Mouse (Mus musculus) CH12.LX (cell line): ENCODE results near the gene Cacna1c. TPM values are rescaled to one million over a fixed set of nuclear protein-coding genes. Genes with fewer than 3 reads are reported as not detected.

ENCODE experiments used
- DNase-seq: peaks from one replicate; pipeline ENCODE4 v3.0.0-alpha.2; 2013; ENCODE audit errors: extremely low read depth
- H3K27ac ChIP-seq: 2 replicates; pipeline ENCODE4 v1.5.1; 2012; ENCODE audit warnings: low read depth, mild to moderate bottlenecking, control low read depth, moderate library complexity; ENCODE audit not compliant: insufficient read depth
- H3K27me3 ChIP-seq: replicated peaks from 2 replicates; pipeline ENCODE3; 2012; ENCODE audit warnings: inconsistent platforms
- H3K36me3 ChIP-seq, 2 experiments: replicated peaks in 1 of 2; 2 replicates each; pipeline versions ENCODE3 to v1.6.1; 2012; ENCODE audit warnings: inconsistent platforms in 1 of 2, low read length in 1 of 2, mild to moderate bottlenecking in 1 of 2, mixed read lengths in 1 of 2, moderate library complexity in 1 of 2; ENCODE audit not compliant: control insufficient read depth in 1 of 2, insufficient read depth in 1 of 2
- H3K4me1 ChIP-seq, 2 experiments: 2 replicates each; pipeline ENCODE4 v1.6.1; 2012; ENCODE audit warnings: inconsistent platforms in 1 of 2, moderate library complexity in 1 of 2; ENCODE audit not compliant: insufficient read depth in 2 of 2, control insufficient read depth in 1 of 2
- H3K4me2 ChIP-seq: 2 replicates; pipeline ENCODE4 v1.6.1; 2012; ENCODE audit warnings: low read depth, mild to moderate bottlenecking, control low read depth; ENCODE audit not compliant: poor library complexity, insufficient read depth, severe bottlenecking
- H3K4me3 ChIP-seq, 3 experiments: fragments of 150-350 bp in 1 of 3; sonication (generic) in 1 of 3; replicated peaks in 1 of 3; 2 replicates each; pipeline versions ENCODE3 to v1.5.1; 2011 to 2012; ENCODE audit warnings: low read depth in 2 of 3, low read length in 2 of 3, mild to moderate bottlenecking in 2 of 3, moderate library complexity in 2 of 3, control low read depth in 1 of 3, improper control_type of control experiment in 1 of 3, inconsistent platforms in 1 of 3, mixed read lengths in 1 of 3; ENCODE audit not compliant: poor library complexity in 1 of 3
- H3K79me2 ChIP-seq: replicated peaks from 2 replicates; pipeline ENCODE4 v1.6.1; 2012; ENCODE audit warnings: mild to moderate bottlenecking, moderate library complexity; ENCODE audit not compliant: control insufficient read depth, poor library complexity, insufficient read depth, severe bottlenecking; ENCODE audit errors: extremely low read depth
- H3K9ac ChIP-seq: 2 replicates; pipeline ENCODE4 v1.6.1; 2012; ENCODE audit warnings: low read depth, mild to moderate bottlenecking, control low read depth, moderate library complexity; ENCODE audit not compliant: insufficient read depth
- H3K9me3 ChIP-seq: replicated peaks from 2 replicates; pipeline ENCODE3; 2012; ENCODE audit warnings: low read length, inconsistent platforms, mixed read lengths
- CHD1 ChIP-seq: IDR thresholded peaks from 2 replicates; pipeline ENCODE4 v1.6.1; 2012; ENCODE audit warnings: low read depth, low read length, improper control_type of control experiment, inconsistent platforms
- CHD2 ChIP-seq: IDR thresholded peaks from 2 replicates; pipeline ENCODE4 v1.6.1; 2011; ENCODE audit warnings: low read length, improper control_type of control experiment
- ELF1 ChIP-seq: IDR thresholded peaks from 2 replicates; pipeline ENCODE4 v1.6.1; 2014; ENCODE audit warnings: low read depth, mild to moderate bottlenecking, inconsistent platforms, low read length, improper control_type of control experiment
- ETS1 ChIP-seq: conservative IDR thresholded peaks from 2 replicates; pipeline ENCODE4 v1.6.1; 2012; ENCODE audit warnings: low read depth, mild to moderate bottlenecking, inconsistent platforms, low read length, improper control_type of control experiment, moderate library complexity
- GABPA ChIP-seq: IDR thresholded peaks from 2 replicates; pipeline ENCODE4 v1.6.1; 2012; ENCODE audit warnings: low read depth, low read length, improper control_type of control experiment, inconsistent platforms; ENCODE audit not compliant: insufficient replicate concordance
- HCFC1 ChIP-seq: IDR thresholded peaks from 2 replicates; pipeline ENCODE4 v1.6.1; 2012; ENCODE audit warnings: low read depth, mild to moderate bottlenecking, inconsistent platforms, low read length, improper control_type of control experiment
- JUN ChIP-seq: IDR thresholded peaks from 2 replicates; pipeline ENCODE4 v1.6.1; 2011; ENCODE audit warnings: low read depth, mild to moderate bottlenecking, low read length, improper control_type of control experiment, moderate library complexity; ENCODE audit not compliant: insufficient read depth
- KAT2A ChIP-seq: IDR thresholded peaks from 2 replicates; pipeline ENCODE4 v1.6.1; 2012; ENCODE audit warnings: low read length, improper control_type of control experiment, inconsistent platforms; ENCODE audit not compliant: insufficient replicate concordance
- MAFK ChIP-seq: IDR thresholded peaks from 2 replicates; pipeline ENCODE4 v1.6.1; 2011; ENCODE audit warnings: low read length, improper control_type of control experiment; ENCODE audit not compliant: insufficient replicate concordance
- MAZ ChIP-seq: IDR thresholded peaks from 2 replicates; pipeline ENCODE4 v1.6.1; 2012; ENCODE audit warnings: low read depth, mild to moderate bottlenecking, inconsistent platforms, low read length, improper control_type of control experiment, moderate library complexity
- MEF2A ChIP-seq: IDR thresholded peaks from 2 replicates; pipeline ENCODE4 v1.6.1; 2014; ENCODE audit warnings: low read depth, mild to moderate bottlenecking, inconsistent platforms, low read length, improper control_type of control experiment, borderline replicate concordance
- MYC ChIP-seq: IDR thresholded peaks from 2 replicates; pipeline ENCODE4 v1.6.1; 2011; ENCODE audit warnings: low read depth, mild to moderate bottlenecking, improper control_type of control experiment, low read length
- NELFE ChIP-seq: IDR thresholded peaks from 2 replicates; pipeline ENCODE4 v1.6.1; 2011; ENCODE audit warnings: low read depth, low read length, improper control_type of control experiment
- NRF1 ChIP-seq: IDR thresholded peaks from 2 replicates; pipeline ENCODE4 v1.6.1; 2014; ENCODE audit warnings: low read depth, mild to moderate bottlenecking, inconsistent platforms, low read length, improper control_type of control experiment, moderate library complexity
- PAX5 ChIP-seq: IDR thresholded peaks from 2 replicates; pipeline ENCODE4 v1.6.1; 2012; ENCODE audit warnings: low read length, inconsistent platforms, mixed read lengths
- POLR2A ChIP-seq: IDR thresholded peaks from 2 replicates; pipeline ENCODE4 v1.6.1; 2011; ENCODE audit warnings: low read depth, mild to moderate bottlenecking, improper control_type of control experiment, low read length
- POLR2AphosphoS2 ChIP-seq: IDR thresholded peaks from 2 replicates; pipeline ENCODE4 v1.6.1; 2011; ENCODE audit warnings: low read depth, low read length, improper control_type of control experiment
- RAD21 ChIP-seq: IDR thresholded peaks from 2 replicates; pipeline ENCODE4 v1.6.1; 2011; ENCODE audit warnings: low read depth, mild to moderate bottlenecking, low read length, improper control_type of control experiment, moderate library complexity
- RCOR1 ChIP-seq: conservative IDR thresholded peaks from 2 replicates; pipeline ENCODE4 v1.6.1; 2012; ENCODE audit warnings: low read depth, mild to moderate bottlenecking, inconsistent platforms, low read length, improper control_type of control experiment
- SMC3 ChIP-seq: IDR thresholded peaks from 2 replicates; pipeline ENCODE4 v1.6.1; 2011; ENCODE audit warnings: low read depth, low read length, improper control_type of control experiment
- TBP ChIP-seq: conservative IDR thresholded peaks from 2 replicates; pipeline ENCODE4 v1.6.1; 2011; ENCODE audit warnings: low read depth, low read length, improper control_type of control experiment
- USF2 ChIP-seq: conservative IDR thresholded peaks from 2 replicates; pipeline ENCODE4 v1.6.1; 2011; ENCODE audit warnings: low read depth, low read length, improper control_type of control experiment
- ZKSCAN1 ChIP-seq: IDR thresholded peaks from 2 replicates; pipeline ENCODE4 v1.6.1; 2012; ENCODE audit warnings: low read depth, inconsistent platforms, low read length, improper control_type of control experiment, borderline replicate concordance
- ZMIZ1 ChIP-seq: IDR thresholded peaks from 2 replicates; pipeline ENCODE4 v1.6.1; 2012; ENCODE audit warnings: low read depth, mild to moderate bottlenecking, inconsistent platforms, low read length, improper control_type of control experiment
- dilution Hi-C: fragments of 300-500 bp; cut with MboI; formaldehyde crosslinking; loops from 2 replicates; pipeline ENCODE4 v1.14.3; 2020; ENCODE audit warnings: low sequenced_read_pairs; ENCODE audit not compliant: extremely low pct_unique_long_range_greater_than_20kb, extremely low pct_ligation_motif_present
- in situ Hi-C: fragments of 300-500 bp; cut with MboI; formaldehyde crosslinking; loops from 3 replicates; pipeline ENCODE4 v1.14.3; 2019; ENCODE audit warnings: low sequenced_read_pairs, low pct_ligation_motif_present, low pct_unique_long_range_greater_than_20kb, mixed read lengths
- polyA plus RNA-seq: library from polyadenylated mRNA; unstranded; fragments of >175 nt; gene quantifications from 2 replicates; pipeline ENCODE4 v1.2.1, GENCODE M21; 2012; ENCODE audit warnings: low read depth; ENCODE audit not compliant: insufficient read length
- total RNA-seq, 2 experiments: library from RNA; depleted of rRNA; stranded (reverse); fragments of 300-350 nt in 1 of 2; fragments of >200 nt in 1 of 2; gene quantifications; 2 replicates each; pipeline ENCODE4 v1.2.3; 2012 to 2014

Gene Cacna1c
- total and polyA plus RNA-seq, 3 experiments, result 0.04 TPM; not detected in 2

- DNase-seq, result no peak
- Histone ChIP-seq H3K4me2 (no peak overlapping the region), H3K27me3 (peaks cover 90% of the 10 kb centered on the region), H3K9me3 (no peaks in the 10 kb centered on the region), H3K9ac (no peak overlapping the region), H3K4me1 (no peaks in the 10 kb centered on the region), H3K4me3 (no peak overlapping the region), H3K36me3 (no peaks in the 10 kb centered on the region), H3K79me2 (no peaks in the 10 kb centered on the region), H3K27ac (no peak overlapping the region)
- TF ChIP-seq CHD1 (no peak), TBP (no peak), RCOR1 (no peak), POLR2AphosphoS2 (no peak), MAFK (no peak), JUN (no peak), POLR2A (no peak), KAT2A (no peak), GABPA (no peak)
- in situ Hi-C loops, result no loop called here
- dilution Hi-C loops, result no loop called here
Measured at GRCm38 (mm10) chr6:118674781-118675180, 521.4 kb downstream of the Cacna1c start.

- no peaks in the 10 kb centered on the region for H3K36me3 ChIP-seq
- peaks cover 90% of the 10 kb centered on the region for H3K27me3 ChIP-seq
- no peak overlapping the region for H3K27ac ChIP-seq
- no peaks in the 10 kb centered on the region for H3K9me3 ChIP-seq
- no peak overlapping the region for H3K4me2 ChIP-seq
- dilution Hi-C loops, result no loop called here
- no peak overlapping the region for H3K9ac ChIP-seq
- TF ChIP-seq NRF1 (no peak), HCFC1 (no peak), CHD2 (no peak)
- DNase-seq, result no peak
- in situ Hi-C loops, result no loop called here
- no peaks in the 10 kb centered on the region for H3K4me1 ChIP-seq
- H3K79me2 ChIP-seq, result no peaks in the 10 kb centered on the region
- H3K4me3 ChIP-seq, result no peak overlapping the region
Measured at GRCm38 (mm10) chr6:118673974-118674695, 522.1 kb downstream of the Cacna1c start.

GRCm38 (mm10) chr6:118653331-118653730 is 542.9 kb downstream of the Cacna1c start:
- no peak for DNase-seq
- Histone ChIP-seq H3K79me2 (no peaks in the 10 kb centered on the region), H3K9me3 (no peaks in the 10 kb centered on the region), H3K36me3 (no peaks in the 10 kb centered on the region)
- TF ChIP-seq MAFK (no peak), CHD2 (no peak), USF2 (no peak), RAD21 (no peak), ELF1 (no peak), MEF2A (no peak), CHD1 (no peak), SMC3 (no peak), MYC (no peak), ETS1 (no peak), PAX5 (no peak), MAZ (no peak), ZMIZ1 (no peak), NELFE (no peak), RCOR1 (no peak), POLR2A (no peak), ZKSCAN1 (no peak), HCFC1 (no peak), KAT2A (no peak)
- TF ChIP-seq, all 38 proteins: peak for 0
- Histone ChIP-seq H3K4me3 (no peak overlapping the region), H3K9ac (no peak overlapping the region), H3K4me2 (no peak overlapping the region), H3K4me1 (no peaks in the 10 kb centered on the region), H3K27ac (no peak overlapping the region), H3K27me3 (peaks cover 96% of the 10 kb centered on the region)
- in situ Hi-C loops, result no loop called here
- dilution Hi-C loops, result no loop called here
